Mouse (Mus musculus): ENCODE results near the gene 2700097O09Rik. TPM values are rescaled to one million over a fixed set of nuclear protein-coding genes. Genes with fewer than 3 reads are reported as not detected.
A peak's percentile ranks its signal among the peaks of the same experiment; 100 is the strongest.

Gene 2700097O09Rik
- polyA plus RNA-seq, 1 experiment from 2014 or later: 25.1 TPM

GRCm38 (mm10) chr12:55054551-55055241 is 25.2 kb downstream of the 2700097O09Rik start:
- H3K9ac ChIP-seq (ENCODE audit: low read depth, low read length): no peak overlapping the region
- DNase-seq (ENCODE audit: low spot score) (no peak), ATAC-seq (ENCODE audit: low read depth) (no peak)
- H3K9me3 ChIP-seq (ENCODE audit: control insufficient read depth, low read length): no peaks in the 10 kb centered on the region
- H3K4me3 ChIP-seq (ENCODE audit: low read depth, low read length): no peak overlapping the region
- H3K27ac ChIP-seq (replicated peaks; ENCODE audit: low read depth, low read length): no peak overlapping the region
- H3K4me1 ChIP-seq (ENCODE audit: control insufficient read depth, insufficient read depth, low read length): no peaks in the 10 kb centered on the region
- H3K36me3 ChIP-seq (ENCODE audit: control insufficient read depth, insufficient read depth, low read length): peaks cover 29% of the 10 kb centered on the region
- 85% methylated on average over 2 of the region's 2 CpGs for WGBS
- no peak overlapping the region for H3K4me2 ChIP-seq (ENCODE audit: low read depth, low read length)
- H3K27me3 ChIP-seq (replicated peaks; ENCODE audit: control insufficient read depth, insufficient read depth, low read length): no peaks in the 10 kb centered on the region

GRCm38 (mm10) chr12:55053267-55053666 is 26.6 kb downstream of the 2700097O09Rik start:
- Histone ChIP-seq H3K9me3 (ENCODE audit: control insufficient read depth, low read length) (no peaks in the 10 kb centered on the region), H3K36me3 (ENCODE audit: control insufficient read depth, insufficient read depth, low read length) (peaks cover 14% of the 10 kb centered on the region; the same call in 1 of the 2 replicates), H3K9ac (ENCODE audit: low read depth, low read length) (no peak overlapping the region), H3K4me2 (ENCODE audit: low read depth, low read length) (no peak overlapping the region), H3K27me3 (replicated peaks; ENCODE audit: control insufficient read depth, insufficient read depth, low read length) (no peaks in the 10 kb centered on the region), H3K4me1 (ENCODE audit: control insufficient read depth, insufficient read depth, low read length) (no peaks in the 10 kb centered on the region), H3K27ac (replicated peaks; ENCODE audit: low read depth, low read length) (no peak overlapping the region), H3K4me3 (ENCODE audit: low read depth, low read length) (no peak overlapping the region)
- WGBS: 89% methylated on average over 7 of the region's 7 CpGs
- DNase-seq (ENCODE audit: low spot score): no peak
- no peak for ATAC-seq (ENCODE audit: low read depth)

DNA sequence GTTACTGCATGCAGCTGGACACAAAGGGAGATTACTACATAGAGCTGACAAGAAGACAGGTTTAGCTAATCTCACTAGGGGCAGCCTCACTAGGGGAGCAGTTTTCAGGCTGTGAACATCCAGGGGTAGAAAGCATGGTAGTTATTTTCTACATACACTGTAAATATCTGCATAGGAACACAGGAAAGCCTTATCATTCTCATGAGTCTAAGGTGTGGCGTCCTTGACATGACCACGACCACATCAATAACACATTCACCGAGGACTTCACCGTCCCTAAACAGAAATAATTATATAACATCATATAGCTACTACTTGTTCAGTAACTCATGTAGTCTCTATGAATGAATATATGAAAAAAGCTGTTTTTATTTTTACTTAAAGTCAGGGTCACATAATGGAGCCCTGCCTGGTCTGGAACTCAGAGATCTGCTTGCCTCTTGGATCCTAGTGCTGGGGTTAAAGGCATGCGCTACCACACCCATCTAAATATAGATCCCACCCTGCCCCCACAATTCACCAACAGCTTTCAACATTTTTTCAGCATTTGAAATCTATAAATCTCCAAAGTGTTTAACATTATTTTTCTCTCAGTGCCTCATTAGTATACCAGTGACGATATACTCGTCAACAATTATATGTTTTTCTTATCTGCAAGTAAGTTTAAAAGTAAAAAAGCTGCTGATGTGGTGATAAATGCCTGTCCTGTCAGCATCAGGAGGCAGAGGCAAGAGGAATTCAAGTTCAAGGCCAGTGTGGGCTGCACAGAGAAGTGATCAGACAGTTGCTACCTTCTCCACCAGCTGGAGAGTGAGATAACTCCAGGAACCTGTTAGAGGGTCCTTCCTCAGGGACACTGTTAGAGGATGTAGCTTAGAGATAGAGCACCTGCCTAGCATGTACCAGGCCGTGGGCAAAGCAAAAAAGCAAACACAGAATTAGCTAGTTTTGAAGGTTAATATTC is 28.4 kb downstream of the 2700097O09Rik start:
- no peak overlapping the region for H3K9ac ChIP-seq (ENCODE audit: low read depth, low read length)
- H3K27ac ChIP-seq (replicated peaks; ENCODE audit: low read depth, low read length): no peak overlapping the region
- H3K4me2 ChIP-seq (ENCODE audit: low read depth, low read length): no peak overlapping the region
- H3K27me3 ChIP-seq (replicated peaks; ENCODE audit: control insufficient read depth, insufficient read depth, low read length): no peaks in the 10 kb centered on the region
- H3K9me3 ChIP-seq (ENCODE audit: control insufficient read depth, low read length): no peaks in the 10 kb centered on the region
- no peaks in the 10 kb centered on the region for H3K4me1 ChIP-seq (ENCODE audit: control insufficient read depth, insufficient read depth, low read length)
- DNase-seq (ENCODE audit: low spot score) (no peak), ATAC-seq (ENCODE audit: low read depth) (no peak)
- no peak overlapping the region for H3K4me3 ChIP-seq (ENCODE audit: low read depth, low read length)
- peaks cover 20% of the 10 kb centered on the region for H3K36me3 ChIP-seq (ENCODE audit: control insufficient read depth, insufficient read depth, low read length)
- 90% methylated on average over 8 of the region's 8 CpGs for WGBS

GRCm38 (mm10) chr12:55049731-55050353 is 30.1 kb downstream of the 2700097O09Rik start:
- H3K27ac ChIP-seq (replicated peaks; ENCODE audit: low read depth, low read length): no peak overlapping the region
- no peaks in the 10 kb centered on the region for H3K4me1 ChIP-seq (ENCODE audit: control insufficient read depth, insufficient read depth, low read length)
- DNase-seq (ENCODE audit: low spot score) (no peak), ATAC-seq (ENCODE audit: low read depth) (no peak)
- H3K27me3 ChIP-seq (replicated peaks; ENCODE audit: control insufficient read depth, insufficient read depth, low read length): no peaks in the 10 kb centered on the region
- H3K9ac ChIP-seq (ENCODE audit: low read depth, low read length): no peak overlapping the region
- H3K4me2 ChIP-seq (ENCODE audit: low read depth, low read length): no peak overlapping the region
- 93% methylated on average over 8 of the region's 8 CpGs for WGBS
- H3K4me3 ChIP-seq (ENCODE audit: low read depth, low read length): no peak overlapping the region
- no peaks in the 10 kb centered on the region for H3K9me3 ChIP-seq (ENCODE audit: control insufficient read depth, low read length)
- peaks cover 29% of the 10 kb centered on the region for H3K36me3 ChIP-seq (ENCODE audit: control insufficient read depth, insufficient read depth, low read length)

DNA sequence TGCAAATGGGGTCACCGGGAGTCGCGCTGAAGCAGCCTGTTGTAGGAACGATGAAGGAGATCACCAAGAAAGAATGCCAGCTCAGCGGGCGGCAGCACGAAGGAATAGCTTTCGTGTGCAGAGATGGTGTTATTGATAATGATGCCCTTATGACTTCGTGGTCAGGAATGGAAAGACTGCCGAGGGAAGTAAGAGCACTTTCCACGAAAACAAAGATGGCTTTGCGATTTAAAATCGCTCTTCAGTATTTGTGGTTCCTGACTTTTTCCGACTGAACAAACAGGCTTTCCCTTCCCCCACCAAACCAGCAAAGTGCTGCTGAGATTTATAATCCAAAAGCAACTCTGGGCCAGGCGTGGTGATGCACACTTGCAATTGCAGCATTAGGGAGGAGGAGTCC is 38.9 kb downstream of the 2700097O09Rik start:
- 68% methylated on average over 15 of the region's 15 CpGs for WGBS
- Histone ChIP-seq H3K4me2 (ENCODE audit: low read depth, low read length) (no peak overlapping the region), H3K9ac (ENCODE audit: low read depth, low read length) (no peak overlapping the region), H3K4me3 (ENCODE audit: low read depth, low read length) (no peak overlapping the region), H3K27me3 (replicated peaks; ENCODE audit: control insufficient read depth, insufficient read depth, low read length) (no peaks in the 10 kb centered on the region), H3K9me3 (ENCODE audit: control insufficient read depth, low read length) (no peaks in the 10 kb centered on the region), H3K36me3 (ENCODE audit: control insufficient read depth, insufficient read depth, low read length) (peaks cover 13% of the 10 kb centered on the region; the same call in 1 of the 2 replicates), H3K4me1 (ENCODE audit: control insufficient read depth, insufficient read depth, low read length) (no peaks in the 10 kb centered on the region), H3K27ac (replicated peaks; ENCODE audit: low read depth, low read length) (no peak overlapping the region)
- DNase-seq (ENCODE audit: low spot score) (no peak), ATAC-seq (ENCODE audit: low read depth) (no peak)

- WGBS: 36% methylated on average over 3 of the region's 3 CpGs
- Histone ChIP-seq H3K36me3 (ENCODE audit: control insufficient read depth, insufficient read depth, low read length) (no peaks in the 10 kb centered on the region), H3K4me2 (ENCODE audit: low read depth, low read length) (no peak overlapping the region), H3K4me3 (ENCODE audit: low read depth, low read length) (no peak overlapping the region), H3K4me1 (ENCODE audit: control insufficient read depth, insufficient read depth, low read length) (no peaks in the 10 kb centered on the region), H3K27me3 (replicated peaks; ENCODE audit: control insufficient read depth, insufficient read depth, low read length) (no peaks in the 10 kb centered on the region), H3K9ac (ENCODE audit: low read depth, low read length) (no peak overlapping the region), H3K27ac (replicated peaks; ENCODE audit: low read depth, low read length) (no peak overlapping the region), H3K9me3 (ENCODE audit: control insufficient read depth, low read length) (no peaks in the 10 kb centered on the region)
- DNase-seq (ENCODE audit: low spot score) (peak; percentile 26), ATAC-seq (ENCODE audit: low read depth) (no peak)
Measured at GRCm38 (mm10) chr12:55027088-55027487, 52.8 kb downstream of the 2700097O09Rik start.

- no peaks in the 10 kb centered on the region for H3K36me3 ChIP-seq (ENCODE audit: control insufficient read depth, insufficient read depth, low read length)
- no peak for DNase-seq (ENCODE audit: low spot score)
- no peaks in the 10 kb centered on the region for H3K9me3 ChIP-seq (ENCODE audit: control insufficient read depth, low read length)
- H3K4me1 ChIP-seq (ENCODE audit: control insufficient read depth, insufficient read depth, low read length): no peaks in the 10 kb centered on the region
- ATAC-seq (ENCODE audit: low read depth): no peak
- H3K4me2 ChIP-seq (ENCODE audit: low read depth, low read length): no peak overlapping the region
- H3K9ac ChIP-seq (ENCODE audit: low read depth, low read length): no peak overlapping the region
- no peak overlapping the region for H3K27ac ChIP-seq (replicated peaks; ENCODE audit: low read depth, low read length)
- no peaks in the 10 kb centered on the region for H3K27me3 ChIP-seq (replicated peaks; ENCODE audit: control insufficient read depth, insufficient read depth, low read length)
- no peak overlapping the region for H3K4me3 ChIP-seq (ENCODE audit: low read depth, low read length)
- 64% methylated on average over 2 of the region's 2 CpGs for WGBS
Measured at GRCm38 (mm10) chr12:55023284-55023683, 56.6 kb downstream of the 2700097O09Rik start.

- no peaks in the 10 kb centered on the region for H3K9me3 ChIP-seq (ENCODE audit: control insufficient read depth, low read length)
- H3K4me3 ChIP-seq (ENCODE audit: low read depth, low read length): no peak overlapping the region
- no peak overlapping the region for H3K27ac ChIP-seq (replicated peaks; ENCODE audit: low read depth, low read length)
- DNase-seq (ENCODE audit: low spot score) (no peak), ATAC-seq (ENCODE audit: low read depth) (no peak)
- 85% methylated on average over 7 of the region's 7 CpGs for WGBS
- H3K36me3 ChIP-seq (ENCODE audit: control insufficient read depth, insufficient read depth, low read length): no peaks in the 10 kb centered on the region
- no peaks in the 10 kb centered on the region for H3K27me3 ChIP-seq (replicated peaks; ENCODE audit: control insufficient read depth, insufficient read depth, low read length)
- no peak overlapping the region for H3K9ac ChIP-seq (ENCODE audit: low read depth, low read length)
- H3K4me1 ChIP-seq (ENCODE audit: control insufficient read depth, insufficient read depth, low read length): no peaks in the 10 kb centered on the region
- no peak overlapping the region for H3K4me2 ChIP-seq (ENCODE audit: low read depth, low read length)
Measured at GRCm38 (mm10) chr12:55019421-55019877, 60.5 kb downstream of the 2700097O09Rik start.
